Mouse (Mus musculus): ENCODE measurements around the gene Vps41.

Gene Vps41

DNA sequence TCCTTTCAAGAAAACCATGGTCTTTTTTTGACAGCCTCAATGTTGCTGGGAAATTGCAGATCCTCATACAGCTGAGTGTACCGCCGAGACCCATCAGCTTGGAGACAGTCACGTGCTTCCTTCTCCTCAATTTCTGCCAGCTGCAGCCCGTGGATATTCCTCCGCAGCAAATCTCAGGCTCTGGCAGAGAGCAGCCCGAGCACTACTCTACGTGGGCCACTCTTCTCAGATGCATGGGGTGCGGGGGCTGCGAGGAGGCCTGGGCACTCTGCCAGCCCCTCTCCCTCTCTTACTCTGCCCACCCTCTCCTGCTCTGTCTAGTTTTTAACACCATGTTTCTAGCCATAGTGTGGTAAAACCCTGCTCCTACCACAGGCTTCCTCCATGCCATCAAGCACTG, 175.8 kb downstream of the Vps41 start:
- DNase-seq = no peak

DNA sequence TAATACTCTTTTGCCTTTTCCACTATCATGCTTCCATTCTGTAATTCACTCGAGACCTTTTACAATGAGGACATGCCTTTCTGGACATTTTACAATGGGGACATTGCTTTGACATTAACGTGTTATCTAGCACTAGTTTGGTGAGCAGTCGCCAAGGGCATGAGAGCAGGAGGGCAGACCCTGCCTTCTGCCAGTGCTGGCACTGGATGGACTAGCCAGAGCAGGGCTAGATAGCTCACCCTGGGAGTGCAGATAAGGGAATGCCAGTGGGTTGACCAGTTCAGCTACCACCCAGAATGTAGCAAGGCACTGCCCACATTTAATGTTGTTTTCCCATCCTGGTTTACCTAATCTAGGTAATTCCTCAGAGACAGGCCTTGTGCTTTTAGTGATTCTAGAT, 179.7 kb downstream of the Vps41 start:
- no peak for DNase-seq

DNA sequence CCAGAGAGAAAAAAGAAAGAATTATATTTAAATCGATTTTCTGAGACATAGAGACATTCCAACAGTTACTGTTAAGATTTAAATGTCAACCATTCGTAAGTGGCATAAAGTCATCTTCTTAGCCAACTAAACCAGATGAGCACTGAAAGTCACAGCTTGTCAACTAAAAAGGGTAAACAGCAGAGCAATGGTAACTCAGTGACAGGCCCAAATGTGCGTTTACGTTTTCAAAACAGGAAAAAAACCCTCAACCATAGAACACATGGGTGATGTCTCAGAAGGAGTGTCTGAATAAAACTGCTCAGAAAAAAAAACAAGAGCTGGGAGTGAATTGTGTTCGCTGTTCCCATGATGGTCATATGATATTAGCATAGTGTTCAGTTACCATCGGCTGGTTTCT, 186.5 kb downstream of the Vps41 start:
- DNase-seq = no peak

- no peak for DNase-seq
Measured at GRCm38 (mm10) chr13:18914774-18915173, 197.7 kb downstream of the Vps41 start.

Measured in lung, postnatal 36 days (tissue).